Mouse (Mus musculus): Measurements from ENCODE around the gene Stk36. TPM values are rescaled to one million over a fixed set of nuclear protein-coding genes. Genes with fewer than 3 reads are reported as not detected.

The Stk36 gene
- total RNA-seq, 2 experiments from 2014 or later = 1.5 to 2.0 TPM

DNA sequence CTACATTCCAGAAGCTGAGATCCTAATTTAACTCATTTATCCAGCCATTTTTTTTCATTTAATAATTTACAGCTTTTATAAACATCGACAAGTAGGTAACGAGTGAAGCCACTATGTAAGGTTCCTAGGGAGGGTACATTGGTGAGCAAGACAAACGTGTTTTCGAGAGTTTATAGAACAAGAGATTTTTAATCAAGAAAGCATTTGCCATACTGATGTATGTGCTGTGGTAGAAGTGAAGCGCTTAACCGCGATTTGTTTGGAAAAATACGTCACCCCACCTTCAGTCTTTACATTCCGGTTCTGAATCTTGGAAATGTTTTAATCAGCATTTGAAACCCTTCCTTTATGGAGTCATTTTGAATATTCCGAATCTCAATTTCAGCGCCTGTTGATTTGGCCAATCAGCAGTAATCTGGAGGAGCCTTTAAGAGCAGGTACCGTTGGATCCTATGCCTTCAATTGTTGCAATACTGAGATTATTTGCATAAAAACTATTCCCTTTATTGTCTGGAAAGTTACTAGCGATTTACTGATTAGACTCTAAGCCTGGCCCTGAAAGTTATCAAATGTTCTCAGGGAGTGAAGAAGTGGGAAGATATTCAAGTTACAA, 61.1 kb downstream of the Stk36 start:
- intact Hi-C loops (cut with DNase I) = no loop called here
- DNase-seq = no peak

DNA sequence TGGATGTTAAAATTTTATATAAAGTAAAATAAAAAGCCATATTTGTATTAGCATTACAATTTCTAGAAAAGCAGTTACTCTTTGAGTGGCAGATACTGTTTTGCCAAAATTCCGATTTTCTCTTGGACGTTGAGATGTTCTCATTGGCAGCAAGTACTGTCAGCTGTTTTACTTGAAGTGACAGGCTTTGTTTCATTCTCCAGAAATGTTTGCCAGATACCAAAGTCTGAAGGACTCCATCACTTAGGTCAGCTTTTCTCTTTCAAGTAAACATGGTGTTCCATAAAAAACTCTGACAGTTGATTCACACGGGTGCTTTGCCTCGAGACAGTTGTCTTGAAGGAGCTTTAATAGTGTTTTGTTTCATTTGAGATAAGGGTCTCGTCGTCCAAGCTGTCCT, 63.9 kb downstream of the Stk36 start:
- intact Hi-C loops (cut with DNase I) = no loop called here
- peak; percentile 47 to 57 for DNase-seq

DNA sequence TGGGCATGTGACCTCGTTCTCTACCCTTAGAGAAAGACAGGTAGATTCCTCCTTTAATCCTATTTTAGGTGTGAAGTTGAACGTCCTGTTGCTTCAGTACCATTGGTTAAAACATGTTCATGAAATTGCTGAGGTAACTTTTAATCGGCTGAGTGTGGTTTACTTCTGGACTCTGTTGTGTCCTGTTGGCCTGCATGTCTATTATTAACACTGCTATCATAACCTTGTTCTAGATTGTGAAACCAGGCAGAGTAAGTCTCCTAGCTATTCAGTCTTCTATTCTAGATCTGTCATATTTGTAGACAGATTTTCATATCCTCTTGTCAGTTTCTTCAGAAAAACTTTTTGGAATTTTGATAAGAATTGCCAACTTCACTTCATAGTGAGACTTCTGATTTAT, 67.1 kb downstream of the Stk36 start:
- DNase-seq = no peak
- intact Hi-C loops (cut with DNase I) = no loop called here

DNA sequence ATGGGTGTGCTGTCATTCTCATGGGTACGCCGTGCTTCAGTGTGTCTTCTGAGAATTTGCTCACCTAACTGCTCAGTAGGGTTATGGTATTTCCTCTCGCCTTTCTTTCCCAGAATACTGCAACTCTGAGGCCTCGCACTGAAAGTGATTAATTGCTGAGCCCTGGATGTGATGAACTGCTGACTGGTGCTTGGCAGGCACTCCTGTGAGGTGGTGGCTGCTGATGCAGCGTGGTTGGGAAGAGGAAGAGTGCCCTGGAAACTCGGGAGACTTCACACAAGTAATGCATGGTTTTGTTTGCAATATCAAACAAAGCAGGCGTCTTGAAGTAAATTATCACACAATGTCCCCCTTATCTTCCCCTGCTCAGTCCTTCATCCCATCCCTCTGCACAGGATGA, 71.5 kb downstream of the Stk36 start:
- intact Hi-C loops (cut with DNase I) = no loop called here
- peak; percentile 34 to 43 for DNase-seq

DNA sequence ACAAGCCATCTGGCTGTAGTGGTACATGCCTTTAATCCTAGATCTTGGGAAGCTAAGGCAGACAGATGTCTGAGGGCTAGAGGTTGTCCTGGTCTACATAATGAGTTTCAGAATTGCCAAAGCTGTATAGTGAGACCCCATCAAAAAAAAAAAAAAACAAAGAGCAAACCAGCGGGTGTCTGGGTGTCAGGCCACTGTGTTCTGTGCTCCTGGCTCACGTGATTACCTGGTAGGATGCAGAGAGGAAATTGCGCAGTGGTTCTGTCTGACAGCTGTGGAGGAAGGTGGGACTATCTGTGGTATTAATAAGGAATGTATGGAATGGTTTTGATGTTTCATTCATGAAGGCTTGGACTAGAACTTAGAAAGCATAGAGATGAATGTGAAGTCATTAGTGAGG, 75.6 kb downstream of the Stk36 start:
- no peak for DNase-seq
- intact Hi-C loops (cut with DNase I) = no loop called here

DNA sequence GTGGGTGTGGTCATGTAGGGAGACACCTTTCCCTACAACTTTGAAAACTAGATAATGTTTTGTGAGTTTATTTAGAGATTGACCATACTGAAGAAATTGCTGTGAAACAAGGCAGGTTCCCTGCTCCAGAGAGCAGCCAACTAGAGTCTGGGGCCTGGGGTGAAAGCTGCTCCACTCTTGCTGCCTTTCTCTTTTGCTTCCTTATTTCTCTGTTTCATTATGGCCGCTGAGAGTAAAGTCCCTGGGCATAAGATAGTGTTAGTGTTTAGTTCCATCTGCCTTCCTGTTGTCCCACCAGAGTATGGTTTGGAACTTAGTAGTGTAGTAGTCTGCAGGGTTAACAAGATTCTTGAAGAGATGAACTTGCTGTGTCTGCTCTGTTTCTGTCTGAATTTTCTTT, 76.6 kb downstream of the Stk36 start:
- intact Hi-C loops (cut with DNase I) = no loop called here
- no peak for DNase-seq

Small RNA genes lying within 50 kb of the gene (microRNA-seq; reads per million reads assigned to microRNA genes)
- gene Gm25035 = 0 reads per million in 2 experiments

Other genes starting within 250 kb of the Stk36 start
- gene Catip, start 239.3 kb upstream of the Stk36 start, total RNA-seq (2021) = under 1 TPM; 0.29 to 0.45 TPM
- 1 to 10 TPM; 1.2 to 3.7 TPM for gene Slc11a1, start 226.2 kb upstream of the Stk36 start, total RNA-seq (2021)
- gene Ctdsp1, start 209.9 kb upstream of the Stk36 start, total RNA-seq (2021) = 100 to 1,000 TPM; 117 to 122 TPM
- gene Vil1, start 192.1 kb upstream of the Stk36 start, total RNA-seq (2021) = 1 to 10 TPM; 1.1 to 1.2 TPM
- gene Cnot9, start 95.4 kb upstream of the Stk36 start, total RNA-seq (2021) = 10 to 100 TPM; 20.8 to 22.4 TPM
- gene Plcd4, start 58.6 kb upstream of the Stk36 start, total RNA-seq (2021) = not detected
- gene Usp37, start 57.2 kb upstream of the Stk36 start, total RNA-seq (2021) = 10 to 100 TPM; 13.6 to 18.5 TPM
- 10 to 100 TPM; 12.9 to 13.2 TPM for gene Zfp142, start 13.2 kb upstream of the Stk36 start, total RNA-seq (2021)
- 10 to 100 TPM; 20.3 to 24.9 TPM for gene Bcs1l, start 13.2 kb upstream of the Stk36 start, total RNA-seq (2021)
- gene Rnf25, start within 50 bp of the Stk36 start, total RNA-seq (2021) = 10 to 100 TPM; 21.6 to 27.7 TPM
- 10 to 100 TPM; 17.3 TPM for gene Ttll4, start 60.3 kb downstream of the Stk36 start, total RNA-seq (2021)
- gene Cyp27a1, start 112.1 kb downstream of the Stk36 start, total RNA-seq (2021) = 10 to 100 TPM; 10.7 to 11.0 TPM
- 1 to 10 TPM; 1.7 to 2.1 TPM for gene Prkag3, start 147.8 kb downstream of the Stk36 start, total RNA-seq (2021)
- under 1 TPM; 0.17 to 0.60 TPM for gene Wnt6, start 170.4 kb downstream of the Stk36 start, total RNA-seq (2021)
- gene Wnt10a, start 190.1 kb downstream of the Stk36 start, total RNA-seq (2021) = not detected

Data from heart, postnatal 10 days (tissue).